Mouse (Mus musculus) embryo, embryonic 11 days (tissue): ENCODE measurements around the gene Insl5.

ENCODE experiments used
- DNase-seq: peaks from one replicate; pipeline ENCODE4 v3.0.0-alpha.2; 2015

Insl5 gene

GRCm38 (mm10) chr4:102989391-102989790, 37.3 kb downstream of the Insl5 start:
- no peak for DNase-seq

- DNase-seq, result no peak
These were observed 38.1 kb downstream of the Insl5 start for GRCm38 (mm10) chr4:102988526-102988925.

GRCm38 (mm10) chr4:102987756-102988155, 38.9 kb downstream of the Insl5 start:
- DNase-seq, result no peak

- DNase-seq, result no peak
These were observed 39.3 kb downstream of the Insl5 start for GRCm38 (mm10) chr4:102987325-102987724.

- peak; percentile 88 for DNase-seq
These were observed 39.7 kb downstream of the Insl5 start for GRCm38 (mm10) chr4:102986917-102987316.

- DNase-seq, result no peak
These were observed 40.5 kb downstream of the Insl5 start for GRCm38 (mm10) chr4:102986173-102986572.

GRCm38 (mm10) chr4:102981709-102982108, 44.9 kb downstream of the Insl5 start:
- DNase-seq, result no peak

GRCm38 (mm10) chr4:102979385-102979784, 47.3 kb downstream of the Insl5 start:
- DNase-seq, result no peak

GRCm38 (mm10) chr4:102978440-102978839, 48.2 kb downstream of the Insl5 start, which contains the start of gene Tctex1d1:
TSS of gene Tctex1d1 (plus strand) at chr4:102978606.
- DNase-seq, result peak; percentile 45

- peak; percentile 41 for DNase-seq
These were observed 48.8 kb downstream of the Insl5 start for GRCm38 (mm10) chr4:102977778-102978321.

- DNase-seq, result peak; percentile 34
These were observed 50.1 kb downstream of the Insl5 start for GRCm38 (mm10) chr4:102976290-102977275.

- no peak for DNase-seq
These were observed 52.5 kb downstream of the Insl5 start for GRCm38 (mm10) chr4:102974172-102974571.

- no peak for DNase-seq
These were observed 54.6 kb downstream of the Insl5 start for GRCm38 (mm10) chr4:102972071-102972470.

GRCm38 (mm10) chr4:102971159-102971558, 55.5 kb downstream of the Insl5 start:
- DNase-seq, result no peak

- DNase-seq, result no peak
These were observed 57.0 kb downstream of the Insl5 start for GRCm38 (mm10) chr4:102969599-102969998.
